Mouse (Mus musculus) yolk sac, embryonic 10.5 days (tissue): ENCODE data around the gene Klhdc8b.

Experiments
- DNase-seq: peaks from one replicate; pipeline ENCODE4 v3.0.0-alpha.2; 2017; ENCODE audit warnings: low spot score

The Klhdc8b gene

GRCm38 (mm10) chr9:108451519-108452160 is 9.7 kb downstream of the Klhdc8b start:
- no peak for DNase-seq

- DNase-seq: no peak
These were observed 10.2 kb downstream of the Klhdc8b start for GRCm38 (mm10) chr9:108451170-108451493.

DNA sequence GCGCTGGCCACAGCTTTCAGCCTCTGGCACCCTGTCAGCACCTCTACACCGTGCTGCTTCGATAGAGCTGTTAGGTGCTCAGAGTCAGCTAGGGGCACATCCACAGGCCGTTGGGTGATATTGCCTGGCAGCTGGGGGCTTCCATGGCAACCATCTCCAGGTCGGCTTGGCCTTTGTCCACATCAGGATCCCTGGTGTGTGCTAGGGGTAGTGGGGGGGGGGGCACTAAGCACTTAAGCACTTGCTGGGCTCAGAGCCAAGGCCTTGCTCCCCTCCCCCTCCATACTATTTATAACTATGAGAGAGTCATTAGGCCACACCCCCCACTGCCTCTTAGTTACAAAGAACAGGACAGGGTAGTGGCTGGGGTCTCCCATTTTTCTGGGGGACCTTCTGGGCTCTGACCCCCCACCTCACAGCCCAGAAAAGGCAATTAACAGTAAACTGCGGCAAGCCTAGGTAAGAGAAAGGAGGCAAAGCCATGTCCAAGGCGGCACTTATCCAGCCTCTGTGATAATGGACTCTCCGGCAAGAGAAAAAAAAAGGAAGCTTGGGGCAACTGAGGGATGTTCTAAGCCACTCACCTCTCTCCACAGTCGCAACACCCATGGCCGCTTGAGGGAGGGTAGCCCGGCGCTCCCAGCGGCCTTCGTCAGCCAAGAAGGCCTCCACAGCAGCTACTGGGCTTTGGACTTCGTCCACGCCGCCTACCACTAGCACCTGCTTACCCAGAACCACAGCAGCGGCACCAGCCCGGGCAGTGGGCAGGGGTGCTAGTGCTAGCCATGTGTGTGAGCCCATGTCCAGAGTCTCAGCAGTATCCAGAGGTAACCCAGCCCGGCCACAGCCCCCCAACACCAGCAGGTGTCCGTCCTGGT is 10.8 kb downstream of the Klhdc8b start:
- no peak for DNase-seq

DNA sequence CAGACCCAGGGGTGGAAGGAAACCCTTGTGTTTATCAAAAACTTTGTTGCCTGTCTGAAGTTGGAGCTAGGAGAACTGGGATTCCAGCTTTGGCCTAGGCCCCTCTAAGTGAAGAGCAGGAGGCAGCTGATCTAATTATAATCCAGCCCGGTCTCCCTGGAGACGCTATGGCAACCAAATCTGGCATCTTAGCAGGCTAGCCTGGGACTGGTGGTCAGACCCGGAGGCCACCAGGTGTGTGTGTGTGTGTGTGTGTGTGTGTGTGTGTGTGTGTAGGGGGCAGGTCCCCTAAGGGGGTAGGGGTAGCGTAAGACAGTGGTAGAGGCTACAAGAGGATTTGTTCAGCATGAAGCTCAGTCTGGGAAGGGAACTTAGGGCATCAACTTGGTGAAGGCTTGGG is 11.5 kb downstream of the Klhdc8b start:
- no peak for DNase-seq

DNA sequence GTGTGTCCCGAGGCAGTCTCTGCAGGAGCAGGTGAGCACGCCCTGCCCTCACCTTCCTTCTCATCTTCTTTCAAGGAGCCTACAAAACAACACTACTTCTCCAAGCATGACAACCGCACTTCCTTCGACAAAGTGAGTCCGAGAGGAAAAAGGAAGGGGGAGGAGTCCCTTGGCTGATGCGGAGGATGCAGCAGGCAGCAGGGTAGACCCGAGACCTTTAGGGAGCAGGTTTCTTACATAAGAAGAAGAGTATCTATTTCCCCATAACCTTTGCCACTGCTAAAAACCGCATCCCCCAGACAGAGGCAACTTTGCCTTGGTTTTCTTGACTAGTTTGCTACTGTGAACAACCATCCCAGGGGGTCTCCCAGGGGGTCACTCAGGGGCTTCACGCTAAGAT is 16.3 kb downstream of the Klhdc8b start:
- DNase-seq: no peak

DNA sequence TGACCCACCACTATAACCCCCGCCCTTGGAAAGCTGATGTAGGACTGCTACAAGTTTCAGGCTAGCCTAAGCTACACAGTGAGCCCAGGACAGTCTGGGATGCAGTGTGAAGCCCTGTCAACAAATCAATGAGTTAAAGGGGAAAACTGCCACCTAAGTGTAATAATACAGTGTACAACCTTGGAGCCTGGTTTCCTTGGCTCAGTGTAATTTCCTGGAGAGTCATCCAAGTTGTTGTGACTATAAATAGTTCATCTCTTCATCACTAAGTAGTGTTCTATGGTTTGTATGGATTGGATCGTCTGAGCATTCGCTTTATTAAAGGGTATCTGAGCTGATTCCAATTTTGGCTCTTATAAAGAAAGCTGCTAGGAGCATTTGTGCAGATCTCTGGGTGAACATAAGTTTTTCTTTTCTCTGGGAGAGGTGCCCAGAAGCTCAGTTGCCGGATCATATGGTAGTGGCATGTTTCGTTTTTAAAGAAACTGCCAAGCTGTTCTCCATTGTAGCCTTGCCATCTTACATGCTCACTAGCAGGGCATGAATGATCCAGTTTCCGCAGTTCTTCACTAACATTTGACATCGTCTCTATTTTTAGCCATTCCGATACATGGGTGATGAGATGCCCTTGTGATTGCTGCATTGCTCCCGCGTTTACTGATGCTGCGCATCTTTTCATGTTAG is 20.0 kb downstream of the Klhdc8b start:
- no peak for DNase-seq

DNA sequence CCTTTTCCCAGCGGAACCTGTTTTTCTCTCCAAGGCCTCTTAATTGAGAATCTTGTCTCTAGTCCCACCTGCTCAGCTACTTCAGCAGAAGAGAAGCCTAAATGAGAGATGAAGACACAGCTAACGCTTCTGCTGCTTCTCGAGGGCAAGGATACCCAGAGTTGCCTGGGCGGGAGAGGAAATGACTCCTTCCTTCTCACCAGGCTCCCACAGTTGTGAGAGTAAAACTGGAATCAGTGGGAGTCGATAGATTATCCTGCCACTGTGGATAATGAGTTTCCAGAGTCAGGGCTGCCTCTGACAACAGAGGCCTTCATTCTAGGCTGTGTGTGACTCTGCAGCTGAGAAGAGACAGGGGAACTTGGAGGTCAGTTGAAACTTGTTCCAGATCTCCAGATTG is 20.9 kb downstream of the Klhdc8b start:
- DNase-seq: no peak

- DNase-seq: no peak
These were observed 22.2 kb downstream of the Klhdc8b start for GRCm38 (mm10) chr9:108439176-108439575.

GRCm38 (mm10) chr9:108436182-108436581 is 25.2 kb downstream of the Klhdc8b start, which contains the start of gene BC048562:
TSS of gene BC048562 (plus strand) at chr9:108436482.
- no peak for DNase-seq

DNA sequence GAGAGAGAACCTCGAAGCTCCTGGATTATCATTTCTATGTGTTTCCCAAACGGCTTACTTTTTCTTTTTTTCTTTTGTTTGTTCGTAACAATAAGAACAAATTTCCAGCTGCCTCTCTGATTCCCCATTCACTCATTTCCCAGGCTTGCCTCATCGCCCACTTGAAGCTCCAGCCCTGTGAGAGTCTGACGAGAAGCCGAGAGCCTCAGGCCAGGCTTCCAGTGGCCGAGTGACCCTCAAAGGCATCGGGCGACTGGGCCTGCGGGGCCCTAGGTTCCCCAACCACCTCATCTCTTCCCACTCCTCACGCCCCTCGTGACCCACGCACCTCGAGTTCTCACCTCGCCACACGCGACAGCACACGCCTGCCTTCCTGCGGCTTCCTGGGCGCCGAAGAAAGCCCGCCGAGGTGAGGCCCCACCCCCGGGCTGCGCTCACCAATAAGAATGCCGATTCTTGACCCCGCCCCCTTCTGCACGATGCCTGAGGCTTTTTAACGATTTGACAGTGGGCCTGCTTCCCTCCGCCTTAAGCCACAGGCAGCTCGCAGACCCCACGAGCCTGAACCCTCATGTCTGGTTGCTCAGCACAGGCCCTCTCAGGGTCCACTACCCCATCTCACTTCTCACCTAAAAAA is 29.8 kb downstream of the Klhdc8b start:
- peak; percentile 51 for DNase-seq

- DNase-seq: no peak
These were observed 33.0 kb downstream of the Klhdc8b start, which contains the start of gene Ccdc36 for GRCm38 (mm10) chr9:108428384-108428783. TSS of gene Ccdc36 (minus strand) at chr9:108428484.

- DNase-seq: no peak
These were observed 49.2 kb downstream of the Klhdc8b start for GRCm38 (mm10) chr9:108412221-108412620.

GRCm38 (mm10) chr9:108411381-108411942 is 49.9 kb downstream of the Klhdc8b start:
- no peak for DNase-seq

DNA sequence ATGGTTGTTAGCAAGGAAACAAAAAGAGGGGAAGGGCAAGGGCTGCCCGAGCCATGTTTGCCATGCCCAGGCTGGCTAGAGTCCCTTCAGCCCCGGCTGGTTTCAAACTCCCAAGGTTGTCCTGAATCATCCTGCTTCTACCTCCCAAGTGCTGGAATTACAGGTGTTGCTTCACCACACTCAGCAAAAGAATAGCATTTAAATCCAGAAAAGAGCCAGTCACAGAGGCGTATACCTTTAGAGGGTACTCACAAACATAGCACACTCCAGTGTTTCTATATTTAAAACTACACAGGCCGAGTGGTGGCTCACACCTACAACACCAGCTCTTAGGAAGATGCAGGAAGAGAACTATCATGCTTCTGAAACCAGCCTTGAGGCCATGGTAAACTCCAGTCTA is 51.8 kb downstream of the Klhdc8b start:
- no peak for DNase-seq

DNA sequence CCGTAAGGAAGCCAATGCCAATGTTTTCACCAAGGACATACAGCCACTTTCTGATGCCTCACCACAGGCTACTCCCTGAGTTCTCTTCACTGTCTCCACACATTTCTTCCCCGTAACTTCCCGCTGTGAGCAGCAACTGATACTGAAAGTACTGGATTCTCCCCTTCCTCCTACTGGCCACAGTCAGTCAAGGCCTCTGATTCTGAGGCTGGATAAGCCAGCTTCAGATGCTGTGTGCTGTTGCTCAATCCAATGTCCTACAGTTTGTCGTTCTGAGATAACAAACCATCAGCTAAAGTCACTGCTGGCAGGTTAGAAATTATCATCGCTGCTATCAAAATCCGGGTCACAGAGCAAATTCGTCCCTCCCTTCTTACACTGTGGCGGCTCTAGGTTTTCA is 56.9 kb downstream of the Klhdc8b start:
- no peak for DNase-seq

DNA sequence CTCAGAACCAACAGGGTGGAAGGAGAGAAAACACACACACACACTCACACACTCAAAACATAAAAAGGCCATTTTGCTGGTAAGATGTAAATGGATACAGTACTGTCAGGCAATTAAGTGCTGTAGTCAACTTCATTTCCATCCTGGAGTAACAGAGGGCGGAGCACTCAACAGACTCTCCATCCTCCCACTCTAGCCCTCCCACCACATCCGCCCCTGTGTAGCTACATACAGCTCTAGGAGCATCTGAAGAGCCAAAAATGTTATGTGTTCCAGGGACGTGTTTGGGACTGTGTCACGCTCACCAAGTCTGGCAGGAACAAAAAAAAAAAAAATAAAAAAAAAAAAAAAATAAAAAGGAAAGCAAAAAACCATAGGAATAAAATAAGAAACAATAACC is 58.3 kb downstream of the Klhdc8b start:
- no peak for DNase-seq

GRCm38 (mm10) chr9:108401186-108401960 is 60.0 kb downstream of the Klhdc8b start:
- no peak for DNase-seq

GRCm38 (mm10) chr9:108398324-108398723 is 63.1 kb downstream of the Klhdc8b start:
- no peak for DNase-seq
